Mouse (Mus musculus): Measurements from ENCODE around the gene Slc9a3r1. TPM values are rescaled to one million over a fixed set of nuclear protein-coding genes. Genes with fewer than 3 reads are reported as not detected.

Slc9a3r1 gene
- total RNA-seq, 2 experiments from 2014 or later = 60.9 to 68.1 TPM

- no peak for DNase-seq (ENCODE audit: low spot score in 2 of 2)
These were observed 1.4 kb upstream of the Slc9a3r1 start for GRCm38 (mm10) chr11:115161578-115162204.

GRCm38 (mm10) chr11:115162205-115162601, 938 bp upstream of the Slc9a3r1 start:
- no peak for DNase-seq (ENCODE audit: low spot score in 2 of 2)

- no peak for DNase-seq (ENCODE audit: low spot score in 2 of 2)
These were observed 518 bp downstream of the Slc9a3r1 start for GRCm38 (mm10) chr11:115163568-115164150.

- no peak for DNase-seq (ENCODE audit: low spot score in 2 of 2)
These were observed 1.3 kb downstream of the Slc9a3r1 start for GRCm38 (mm10) chr11:115164341-115164975.

GRCm38 (mm10) chr11:115164976-115165374, 1.8 kb downstream of the Slc9a3r1 start:
- no peak for DNase-seq (ENCODE audit: low spot score in 2 of 2)

GRCm38 (mm10) chr11:115166776-115167175, 3.6 kb downstream of the Slc9a3r1 start:
- DNase-seq (ENCODE audit: low spot score in 2 of 2) = no peak

- no peak for DNase-seq (ENCODE audit: low spot score in 2 of 2)
These were observed 4.6 kb downstream of the Slc9a3r1 start for GRCm38 (mm10) chr11:115167631-115168249.

- DNase-seq (ENCODE audit: low spot score in 2 of 2) = no peak
These were observed 6.3 kb downstream of the Slc9a3r1 start for GRCm38 (mm10) chr11:115169430-115169829.

GRCm38 (mm10) chr11:115171125-115171524, 8.0 kb downstream of the Slc9a3r1 start:
- no peak for DNase-seq (ENCODE audit: low spot score in 2 of 2)

- DNase-seq (ENCODE audit: low spot score in 2 of 2) = no peak
These were observed 9.7 kb downstream of the Slc9a3r1 start for GRCm38 (mm10) chr11:115172825-115173287.

GRCm38 (mm10) chr11:115173549-115174339, 10.6 kb downstream of the Slc9a3r1 start:
- no peak for DNase-seq (ENCODE audit: low spot score in 2 of 2)

GRCm38 (mm10) chr11:115176399-115177190, 13.5 kb downstream of the Slc9a3r1 start:
- DNase-seq (ENCODE audit: low spot score in 2 of 2) = no peak

- DNase-seq (ENCODE audit: low spot score in 2 of 2) = no peak
These were observed 14.5 kb downstream of the Slc9a3r1 start for GRCm38 (mm10) chr11:115177559-115178195.

- no peak for DNase-seq (ENCODE audit: low spot score in 2 of 2)
These were observed 15.6 kb downstream of the Slc9a3r1 start for GRCm38 (mm10) chr11:115178766-115179165.

GRCm38 (mm10) chr11:115179191-115179590, 16.1 kb downstream of the Slc9a3r1 start:
- peak in 1 of 2 experiments; percentile 22 for DNase-seq (ENCODE audit: low spot score in 2 of 2)

GRCm38 (mm10) chr11:115179881-115180280, 16.7 kb downstream of the Slc9a3r1 start:
- no peak for DNase-seq (ENCODE audit: low spot score in 2 of 2)

- peak; percentile 73 to 84 for DNase-seq (ENCODE audit: low spot score in 2 of 2)
These were observed 18.9 kb downstream of the Slc9a3r1 start for GRCm38 (mm10) chr11:115181913-115182638.

- no peak for DNase-seq (ENCODE audit: low spot score in 2 of 2)
These were observed 21.8 kb downstream of the Slc9a3r1 start for GRCm38 (mm10) chr11:115184973-115185372.

GRCm38 (mm10) chr11:115187224-115187639, 24.1 kb downstream of the Slc9a3r1 start, which contains the start of gene Tmem104:
TSS of gene Tmem104 (plus strand) at chr11:115187487.
- peak; percentile 100 for DNase-seq (ENCODE audit: low spot score in 2 of 2)
